Mouse (Mus musculus) erythroblast, embryonic 14.5 days (primary cell): ENCODE measurements around the gene Acsl3. TPM values are rescaled to one million over a fixed set of nuclear protein-coding genes. Genes with fewer than 3 reads are reported as not detected.

ENCODE experiments used
- H3K27me3 ChIP-seq: 2 replicates; pipeline ENCODE4 v1.6.1; 2012; ENCODE audit warnings: inconsistent platforms; ENCODE audit not compliant: control insufficient read depth
- H3K36me3 ChIP-seq: 2 replicates; pipeline ENCODE4 v1.6.1; 2012; ENCODE audit warnings: mild to moderate bottlenecking, inconsistent platforms; ENCODE audit not compliant: control insufficient read depth
- H3K4me1 ChIP-seq: 2 replicates; pipeline ENCODE4 v1.6.1; 2012; ENCODE audit warnings: inconsistent platforms; ENCODE audit not compliant: control insufficient read depth
- H3K4me3 ChIP-seq: replicated peaks from 2 replicates; pipeline ENCODE3; 2012; ENCODE audit warnings: moderate library complexity, mild to moderate bottlenecking, inconsistent platforms
- H3K9me3 ChIP-seq: 2 replicates; pipeline ENCODE4 v1.6.1; 2012; ENCODE audit warnings: low read length, inconsistent platforms, mixed read lengths; ENCODE audit not compliant: control insufficient read depth
- GATA1 ChIP-seq: IDR thresholded peaks from 2 replicates; pipeline ENCODE4 v1.6.1; 2012; ENCODE audit warnings: low read length, inconsistent platforms, mixed read lengths
- TAL1 ChIP-seq: IDR thresholded peaks from 3 replicates; pipeline ENCODE4 v1.6.1; 2012; ENCODE audit warnings: low read length, inconsistent platforms, mixed read lengths
- polyA plus RNA-seq: library from polyadenylated mRNA; stranded (reverse); fragments of >175 nt; gene quantifications from 2 replicates; pipeline ENCODE4 v1.2.3, GENCODE M21; 2012

Acsl3 gene
- polyA plus RNA-seq, 1 experiment, result 0.11 TPM

GRCm38 (mm10) chr1:78666585-78666984, 9.0 kb downstream of the Acsl3 start:
- no peak for TF ChIP-seq TAL1
- no peak for TF ChIP-seq GATA1
- no peaks in the 10 kb centered on the region for H3K9me3 ChIP-seq
- H3K4me3 ChIP-seq, result no peak overlapping the region
- H3K27me3 ChIP-seq, result no peaks in the 10 kb centered on the region
- no peaks in the 10 kb centered on the region for H3K4me1 ChIP-seq
- H3K36me3 ChIP-seq, result peaks cover 42% of the 10 kb centered on the region

- no peak overlapping the region for H3K4me3 ChIP-seq
- no peaks in the 10 kb centered on the region for H3K27me3 ChIP-seq
- TF ChIP-seq TAL1, result no peak
- no peak for TF ChIP-seq GATA1
- no peaks in the 10 kb centered on the region for H3K4me1 ChIP-seq
- no peaks in the 10 kb centered on the region for H3K9me3 ChIP-seq
- H3K36me3 ChIP-seq, result no peaks in the 10 kb centered on the region
Observed at GRCm38 (mm10) chr1:78682291-78682690, 24.7 kb downstream of the Acsl3 start.

- Histone ChIP-seq H3K27me3 (no peaks in the 10 kb centered on the region), H3K36me3 (peaks cover 6% of the 10 kb centered on the region), H3K4me1 (no peaks in the 10 kb centered on the region), H3K9me3 (no peaks in the 10 kb centered on the region), H3K4me3 (no peak overlapping the region)
- TF ChIP-seq GATA1 (no peak), TAL1 (no peak)
Observed at GRCm38 (mm10) chr1:78684128-78684527, 26.5 kb downstream of the Acsl3 start.

GRCm38 (mm10) chr1:78686872-78687271, 29.2 kb downstream of the Acsl3 start:
- Histone ChIP-seq H3K4me1 (no peaks in the 10 kb centered on the region), H3K27me3 (no peaks in the 10 kb centered on the region), H3K4me3 (no peak overlapping the region), H3K9me3 (no peaks in the 10 kb centered on the region), H3K36me3 (peaks cover 20% of the 10 kb centered on the region)
- TF ChIP-seq GATA1 (no peak), TAL1 (no peak)

- H3K4me3 ChIP-seq, result no peak overlapping the region
- no peak for TF ChIP-seq GATA1
- TF ChIP-seq TAL1, result no peak
- H3K4me1 ChIP-seq, result no peaks in the 10 kb centered on the region
- H3K27me3 ChIP-seq, result no peaks in the 10 kb centered on the region
- H3K9me3 ChIP-seq, result no peaks in the 10 kb centered on the region
- H3K36me3 ChIP-seq, result peaks cover 28% of the 10 kb centered on the region
Observed at GRCm38 (mm10) chr1:78688149-78688548, 30.5 kb downstream of the Acsl3 start.

GRCm38 (mm10) chr1:78694503-78695258, 37.1 kb downstream of the Acsl3 start:
- Histone ChIP-seq H3K27me3 (no peaks in the 10 kb centered on the region), H3K4me3 (no peak overlapping the region), H3K36me3 (peaks cover 67% of the 10 kb centered on the region), H3K9me3 (no peaks in the 10 kb centered on the region), H3K4me1 (no peaks in the 10 kb centered on the region)
- TF ChIP-seq TAL1 (no peak), GATA1 (no peak)

- Histone ChIP-seq H3K4me3 (no peak overlapping the region), H3K27me3 (no peaks in the 10 kb centered on the region), H3K9me3 (no peaks in the 10 kb centered on the region), H3K36me3 (peaks cover 64% of the 10 kb centered on the region), H3K4me1 (no peaks in the 10 kb centered on the region)
- no peak for TF ChIP-seq GATA1
- no peak for TF ChIP-seq TAL1
Observed at GRCm38 (mm10) chr1:78696305-78696704, 38.7 kb downstream of the Acsl3 start.

GRCm38 (mm10) chr1:78696903-78697302, 39.3 kb downstream of the Acsl3 start:
- H3K4me3 ChIP-seq, result no peak overlapping the region
- no peaks in the 10 kb centered on the region for H3K4me1 ChIP-seq
- TF ChIP-seq TAL1 (no peak), GATA1 (no peak)
- H3K9me3 ChIP-seq, result no peaks in the 10 kb centered on the region
- no peaks in the 10 kb centered on the region for H3K27me3 ChIP-seq
- peaks cover 68% of the 10 kb centered on the region for H3K36me3 ChIP-seq

- Histone ChIP-seq H3K4me3 (no peak overlapping the region), H3K4me1 (no peaks in the 10 kb centered on the region), H3K27me3 (no peaks in the 10 kb centered on the region), H3K36me3 (peaks cover 71% of the 10 kb centered on the region), H3K9me3 (no peaks in the 10 kb centered on the region)
- no peak for TF ChIP-seq GATA1
- TF ChIP-seq TAL1, result no peak
Observed at GRCm38 (mm10) chr1:78698138-78698537, 40.5 kb downstream of the Acsl3 start.
